Mouse (Mus musculus): ENCODE results near the gene Ctrl. TPM values are rescaled to one million over a fixed set of nuclear protein-coding genes. Genes with fewer than 3 reads are reported as not detected.

Ctrl gene
- polyA plus RNA-seq, 1 experiment from 2014 or later, result 0.63 TPM

DNA sequence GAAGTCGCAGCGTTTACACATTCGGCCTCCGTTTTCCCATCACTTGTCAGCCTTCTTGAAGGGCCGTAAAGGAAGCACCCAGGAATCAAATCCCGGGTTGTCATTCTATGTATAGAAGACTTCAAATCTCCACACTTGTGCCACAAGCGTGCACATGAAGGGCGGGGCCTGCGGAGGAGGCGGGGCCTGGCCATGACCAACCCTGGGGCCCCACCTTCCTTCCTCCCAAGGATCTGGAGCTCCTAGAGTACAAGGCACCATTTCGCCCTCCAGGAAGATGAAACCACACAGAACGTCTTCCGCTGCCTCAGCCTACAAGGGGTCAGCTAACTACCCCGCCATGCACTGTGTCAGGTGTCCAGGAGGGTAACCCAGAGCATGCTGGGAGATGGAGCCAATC, 27.4 kb upstream of the Ctrl start:
- ATAC-seq, result no peak
- no peaks in the 10 kb centered on the region; the same call in 1 of the 2 replicates for H3K36me3 ChIP-seq (ENCODE audit: control insufficient read depth, insufficient read depth)
- no peaks in the 10 kb centered on the region for H3K4me1 ChIP-seq (replicated peaks; ENCODE audit: control insufficient read depth, insufficient read depth, low read length)
- no peak overlapping the region for H3K27ac ChIP-seq (ENCODE audit: low read depth, low read length)
- no peak overlapping the region for H3K4me2 ChIP-seq (replicated peaks; ENCODE audit: low read depth)
- H3K4me3 ChIP-seq (ENCODE audit: low read depth, low read length), result no peak overlapping the region
- H3K27me3 ChIP-seq (replicated peaks; ENCODE audit: control insufficient read depth, insufficient read depth, low read length), result peaks cover 8% of the 10 kb centered on the region; the same call in 1 of the 2 replicates
- WGBS, result 81% methylated on average over 14 of the region's 14 CpGs
- no peak for TF ChIP-seq CTCF (IDR thresholded peaks at IDR 0.05; ENCODE audit: low read depth)
- H3K9ac ChIP-seq (ENCODE audit: low read depth, low read length), result no peak overlapping the region
- no peaks in the 10 kb centered on the region for H3K9me3 ChIP-seq (ENCODE audit: control insufficient read depth)

- Histone ChIP-seq H3K36me3 (ENCODE audit: control insufficient read depth, insufficient read depth) (no peaks in the 10 kb centered on the region; the same call in none of the 2 replicates), H3K27ac (ENCODE audit: low read depth, low read length) (no peak overlapping the region), H3K4me3 (ENCODE audit: low read depth, low read length) (no peak overlapping the region), H3K9me3 (ENCODE audit: control insufficient read depth) (no peaks in the 10 kb centered on the region), H3K9ac (ENCODE audit: low read depth, low read length) (no peak overlapping the region), H3K4me1 (replicated peaks; ENCODE audit: control insufficient read depth, insufficient read depth, low read length) (no peaks in the 10 kb centered on the region), H3K27me3 (replicated peaks; ENCODE audit: control insufficient read depth, insufficient read depth, low read length) (no peaks in the 10 kb centered on the region), H3K4me2 (replicated peaks; ENCODE audit: low read depth) (no peak overlapping the region)
- peak; percentile 70; the same call in 1 of the 2 replicates for ATAC-seq
- WGBS, result 64% methylated on average over 7 of the region's 7 CpGs
- no peak for TF ChIP-seq CTCF (IDR thresholded peaks at IDR 0.05; ENCODE audit: low read depth)
Observed at GRCm38 (mm10) chr8:105959350-105959749, 25.7 kb upstream of the Ctrl start.

DNA sequence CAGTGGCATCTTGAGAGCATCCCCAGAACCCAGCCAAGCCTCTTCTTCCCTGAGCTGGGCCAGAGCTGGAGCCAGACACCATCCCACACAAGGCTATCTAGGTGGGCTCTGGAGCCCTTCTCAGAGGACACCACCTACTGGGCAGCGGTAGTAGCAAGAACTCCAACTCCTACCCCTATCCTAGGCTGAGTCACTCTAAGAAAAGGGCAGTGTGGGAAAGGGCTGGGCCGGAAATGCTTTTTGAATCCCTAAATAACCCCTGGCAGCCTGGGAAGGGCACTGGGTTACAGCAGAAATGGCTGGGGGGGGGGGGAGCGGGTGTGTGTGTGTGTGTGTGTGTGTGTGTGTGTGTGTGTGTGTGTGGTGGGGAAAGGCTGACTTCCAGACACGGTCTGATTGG, 24.2 kb upstream of the Ctrl start:
- Histone ChIP-seq H3K27me3 (replicated peaks; ENCODE audit: control insufficient read depth, insufficient read depth, low read length) (no peaks in the 10 kb centered on the region), H3K9me3 (ENCODE audit: control insufficient read depth) (no peaks in the 10 kb centered on the region), H3K9ac (ENCODE audit: low read depth, low read length) (no peak overlapping the region), H3K4me3 (ENCODE audit: low read depth, low read length) (no peak overlapping the region), H3K27ac (ENCODE audit: low read depth, low read length) (no peak overlapping the region), H3K36me3 (ENCODE audit: control insufficient read depth, insufficient read depth) (peaks cover 8% of the 10 kb centered on the region), H3K4me1 (replicated peaks; ENCODE audit: control insufficient read depth, insufficient read depth, low read length) (no peaks in the 10 kb centered on the region), H3K4me2 (replicated peaks; ENCODE audit: low read depth) (no peak overlapping the region)
- no peak for ATAC-seq
- TF ChIP-seq CTCF (IDR thresholded peaks at IDR 0.05; ENCODE audit: low read depth), result peak; percentile 22
- 56% methylated on average over 2 of the region's 4 CpGs for WGBS

DNA sequence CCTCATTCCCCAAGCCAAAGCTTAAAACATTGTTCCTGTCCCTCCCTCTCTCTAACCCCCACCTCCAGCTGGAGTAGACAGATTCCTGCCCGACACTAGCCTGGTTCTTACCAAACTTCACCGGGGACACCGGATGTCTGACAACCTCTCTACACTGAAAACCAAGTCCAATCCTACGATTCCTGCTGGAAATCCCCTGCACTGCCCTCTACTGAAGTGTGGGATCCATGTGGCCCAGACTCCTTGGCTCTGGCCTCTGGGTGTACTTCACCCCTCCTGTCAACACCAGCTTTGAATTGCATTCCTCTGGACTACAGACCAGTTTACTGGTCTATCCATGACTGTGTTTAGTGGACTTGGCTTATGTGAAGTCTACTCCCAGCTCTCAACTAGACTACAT, 22.9 kb upstream of the Ctrl start:
- TF ChIP-seq CTCF (IDR thresholded peaks at IDR 0.05; ENCODE audit: low read depth), result no peak
- Histone ChIP-seq H3K9me3 (ENCODE audit: control insufficient read depth) (no peaks in the 10 kb centered on the region), H3K4me2 (replicated peaks; ENCODE audit: low read depth) (no peak overlapping the region), H3K9ac (ENCODE audit: low read depth, low read length) (no peak overlapping the region), H3K27ac (ENCODE audit: low read depth, low read length) (no peak overlapping the region), H3K4me1 (replicated peaks; ENCODE audit: control insufficient read depth, insufficient read depth, low read length) (no peaks in the 10 kb centered on the region), H3K36me3 (ENCODE audit: control insufficient read depth, insufficient read depth) (peaks cover 12% of the 10 kb centered on the region), H3K27me3 (replicated peaks; ENCODE audit: control insufficient read depth, insufficient read depth, low read length) (no peaks in the 10 kb centered on the region), H3K4me3 (ENCODE audit: low read depth, low read length) (no peak overlapping the region)
- 87% methylated on average over 4 of the region's 4 CpGs for WGBS
- ATAC-seq, result no peak

DNA sequence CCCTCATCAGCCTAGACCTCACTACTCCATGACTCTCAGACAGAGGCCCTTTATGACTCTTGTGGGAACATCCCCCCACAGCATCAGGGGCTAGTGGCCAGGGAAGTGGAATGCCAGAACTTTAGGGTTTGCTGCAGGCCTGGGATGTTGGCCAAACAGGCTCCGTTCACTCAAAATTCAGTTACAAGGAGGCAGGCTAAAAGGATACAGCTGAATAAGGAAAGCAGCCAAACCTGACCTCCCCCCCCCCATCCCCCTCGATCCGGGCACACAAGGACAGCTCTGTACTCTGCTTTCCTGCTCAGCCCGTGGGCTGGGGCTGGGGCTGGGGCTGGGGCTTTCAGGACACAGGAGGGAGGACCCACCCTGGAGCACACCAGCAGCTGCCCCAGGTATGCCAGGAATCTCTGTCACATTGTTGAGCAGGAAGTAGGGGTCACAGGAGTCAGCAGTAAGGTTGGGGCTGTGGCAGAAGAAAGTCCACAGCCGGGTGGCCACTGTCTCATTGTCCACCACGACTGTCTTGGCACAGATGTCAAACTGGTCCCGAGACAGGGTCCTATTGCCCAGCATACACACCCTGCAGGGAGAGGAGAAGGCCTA, 17.5 kb upstream of the Ctrl start:
- Histone ChIP-seq H3K4me3 (ENCODE audit: low read depth, low read length) (no peak overlapping the region), H3K4me1 (replicated peaks; ENCODE audit: control insufficient read depth, insufficient read depth, low read length) (no peaks in the 10 kb centered on the region), H3K4me2 (replicated peaks; ENCODE audit: low read depth) (no peak overlapping the region), H3K9me3 (ENCODE audit: control insufficient read depth) (no peaks in the 10 kb centered on the region), H3K36me3 (ENCODE audit: control insufficient read depth, insufficient read depth) (peaks cover 49% of the 10 kb centered on the region), H3K27ac (ENCODE audit: low read depth, low read length) (no peak overlapping the region), H3K27me3 (replicated peaks; ENCODE audit: control insufficient read depth, insufficient read depth, low read length) (no peaks in the 10 kb centered on the region), H3K9ac (ENCODE audit: low read depth, low read length) (no peak overlapping the region)
- TF ChIP-seq CTCF (IDR thresholded peaks at IDR 0.05; ENCODE audit: low read depth), result no peak
- WGBS, result 33% methylated on average over 7 of the region's 7 CpGs
- no peak for ATAC-seq

GRCm38 (mm10) chr8:105949350-105949749, 15.7 kb upstream of the Ctrl start:
- H3K9me3 ChIP-seq (ENCODE audit: control insufficient read depth), result no peaks in the 10 kb centered on the region
- 59% methylated on average over 10 of the region's 10 CpGs for WGBS
- no peak overlapping the region for H3K9ac ChIP-seq (ENCODE audit: low read depth, low read length)
- no peaks in the 10 kb centered on the region for H3K4me1 ChIP-seq (replicated peaks; ENCODE audit: control insufficient read depth, insufficient read depth, low read length)
- no peak overlapping the region for H3K4me2 ChIP-seq (replicated peaks; ENCODE audit: low read depth)
- peaks cover 50% of the 10 kb centered on the region for H3K36me3 ChIP-seq (ENCODE audit: control insufficient read depth, insufficient read depth)
- H3K27ac ChIP-seq (ENCODE audit: low read depth, low read length), result no peak overlapping the region
- TF ChIP-seq CTCF (IDR thresholded peaks at IDR 0.05; ENCODE audit: low read depth), result no peak
- no peak for ATAC-seq
- no peak overlapping the region for H3K4me3 ChIP-seq (ENCODE audit: low read depth, low read length)
- no peaks in the 10 kb centered on the region for H3K27me3 ChIP-seq (replicated peaks; ENCODE audit: control insufficient read depth, insufficient read depth, low read length)
